Mouse (Mus musculus): Measurements from ENCODE around the gene Prkd3.
A peak's percentile ranks its signal among the peaks of the same experiment; 100 is the strongest.

The Prkd3 gene

GRCm38 (mm10) chr17:79013625-79014024, 7.0 kb downstream of the Prkd3 start:
- DNase-seq (ENCODE audit: low read depth, low spot score) = no peak

GRCm38 (mm10) chr17:78999745-79000270, 20.8 kb downstream of the Prkd3 start:
- no peak for DNase-seq (ENCODE audit: low read depth, low spot score)

- no peak for DNase-seq (ENCODE audit: low read depth, low spot score)
These were observed 21.4 kb downstream of the Prkd3 start for GRCm38 (mm10) chr17:78999189-78999588.

- DNase-seq (ENCODE audit: low read depth, low spot score) = no peak
These were observed 22.5 kb downstream of the Prkd3 start for GRCm38 (mm10) chr17:78998130-78998529.

- peak; percentile 27 for DNase-seq (ENCODE audit: low read depth, low spot score)
These were observed 25.4 kb downstream of the Prkd3 start for GRCm38 (mm10) chr17:78994931-78995820.

- DNase-seq (ENCODE audit: low read depth, low spot score) = no peak
These were observed 26.2 kb downstream of the Prkd3 start for GRCm38 (mm10) chr17:78994382-78994781.

- DNase-seq (ENCODE audit: low read depth, low spot score) = no peak
These were observed 26.9 kb downstream of the Prkd3 start for GRCm38 (mm10) chr17:78993670-78994069.

GRCm38 (mm10) chr17:78992303-78993027, 28.2 kb downstream of the Prkd3 start:
- DNase-seq (ENCODE audit: low read depth, low spot score) = no peak

GRCm38 (mm10) chr17:78991549-78991948, 29.1 kb downstream of the Prkd3 start:
- DNase-seq (ENCODE audit: low read depth, low spot score) = no peak

GRCm38 (mm10) chr17:78989015-78989414, 31.6 kb downstream of the Prkd3 start:
- DNase-seq (ENCODE audit: low read depth, low spot score) = no peak

- DNase-seq (ENCODE audit: low read depth, low spot score) = no peak
These were observed 36.9 kb downstream of the Prkd3 start for GRCm38 (mm10) chr17:78983736-78984135.

GRCm38 (mm10) chr17:78983166-78983565, 37.5 kb downstream of the Prkd3 start:
- DNase-seq (ENCODE audit: low read depth, low spot score) = no peak

- no peak for DNase-seq (ENCODE audit: low read depth, low spot score)
These were observed 52.1 kb downstream of the Prkd3 start for GRCm38 (mm10) chr17:78968500-78968899.

- DNase-seq (ENCODE audit: low read depth, low spot score) = no peak
These were observed 54.3 kb downstream of the Prkd3 start for GRCm38 (mm10) chr17:78966092-78966883.

- no peak for DNase-seq (ENCODE audit: low read depth, low spot score)
These were observed 56.2 kb downstream of the Prkd3 start for GRCm38 (mm10) chr17:78964387-78964786.

- no peak for DNase-seq (ENCODE audit: low read depth, low spot score)
These were observed 61.1 kb downstream of the Prkd3 start for GRCm38 (mm10) chr17:78959473-78959872.

GRCm38 (mm10) chr17:78953240-78953639, 67.4 kb downstream of the Prkd3 start:
- no peak for DNase-seq (ENCODE audit: low read depth, low spot score)

GRCm38 (mm10) chr17:78952070-78952469, 68.5 kb downstream of the Prkd3 start:
- no peak for DNase-seq (ENCODE audit: low read depth, low spot score)

- no peak for DNase-seq (ENCODE audit: low read depth, low spot score)
These were observed 69.4 kb downstream of the Prkd3 start for GRCm38 (mm10) chr17:78951225-78951624.

GRCm38 (mm10) chr17:78942579-78942978, 78.0 kb downstream of the Prkd3 start:
- no peak for DNase-seq (ENCODE audit: low read depth, low spot score)

- DNase-seq (ENCODE audit: low read depth, low spot score) = no peak
These were observed 81.7 kb downstream of the Prkd3 start for GRCm38 (mm10) chr17:78938927-78939326.
